Mouse (Mus musculus) intestine, embryonic 14.5 days (tissue): ENCODE results near the gene Socs2. TPM values are rescaled to one million over a fixed set of nuclear protein-coding genes. Genes with fewer than 3 reads are reported as not detected.

Experiments used
- ATAC-seq: fragments of 200-750 bp; cut with Nextera tagmentation; replicated peaks from 2 replicates; pipeline ENCODE4 v1.8.0; 2017; ENCODE audit warnings: low read depth, moderate number of reproducible peaks, moderate TSS enrichment, moderate library complexity; ENCODE audit not compliant: low FRiP score, low TSS enrichment
- DNase-seq: peaks from one replicate; pipeline ENCODE4 v3.0.0-alpha.2; 2018; ENCODE audit warnings: low spot score
- H3K27ac ChIP-seq: fragments of 300-500 bp; sonication (generic); 2 replicates; pipeline ENCODE4 v1.5.1; 2014; ENCODE audit warnings: low read depth, mild to moderate bottlenecking, control low read depth
- H3K27me3 ChIP-seq: fragments of 300-500 bp; sonication (generic); replicated peaks from 2 replicates; pipeline ENCODE4 v1.6.1; 2014; ENCODE audit warnings: low read length, control low read depth; ENCODE audit not compliant: control insufficient read depth, insufficient read depth
- H3K36me3 ChIP-seq: fragments of 300-500 bp; sonication (generic); 2 replicates; pipeline ENCODE4 v1.6.1; 2014; ENCODE audit warnings: low read length, control low read depth; ENCODE audit not compliant: control insufficient read depth, insufficient read depth
- H3K4me1 ChIP-seq: fragments of 300-500 bp; sonication (generic); replicated peaks from 2 replicates; pipeline ENCODE4 v1.6.1; 2014; ENCODE audit warnings: low read length, control low read depth, mixed read lengths; ENCODE audit not compliant: control insufficient read depth, insufficient read depth
- H3K4me2 ChIP-seq: fragments of 300-500 bp; sonication (generic); 2 replicates; pipeline ENCODE4 v1.6.1; 2014; ENCODE audit warnings: low read length
- H3K4me3 ChIP-seq: fragments of 300-500 bp; sonication (generic); 2 replicates; pipeline ENCODE4 v1.5.1; 2014; ENCODE audit warnings: low read depth, low read length, control low read depth, mixed read lengths
- H3K9ac ChIP-seq: fragments of 300-500 bp; sonication (generic); 2 replicates; pipeline ENCODE4 v1.6.1; 2014; ENCODE audit warnings: mild to moderate bottlenecking, low read length
- H3K9me3 ChIP-seq: fragments of 300-500 bp; sonication (generic); 2 replicates; pipeline ENCODE4 v1.6.1; 2016; ENCODE audit warnings: low read length, control low read depth; ENCODE audit not compliant: control insufficient read depth
- WGBS: fragments of 180-500 bp; shearing (Covaris S2); extraction: QIAGEN DNeasy Blood & Tissue Kit; methylation state at CpG from one replicate; pipeline ENCODE4 v1.1.7; 2014; 5-methylcytosine and 5-hydroxymethylcytosine counted together
- polyA plus RNA-seq: library from polyadenylated mRNA; unstranded; fragments of >200 nt; fragmentation: Nextera tagmentation; extraction: Ambion mirVana; gene quantifications from 2 replicates; pipeline ENCODE4 v1.2.1, GENCODE M21; 2014

Gene Socs2
- polyA plus RNA-seq, 1 experiment from 2014 or later, result 52.7 TPM

DNA sequence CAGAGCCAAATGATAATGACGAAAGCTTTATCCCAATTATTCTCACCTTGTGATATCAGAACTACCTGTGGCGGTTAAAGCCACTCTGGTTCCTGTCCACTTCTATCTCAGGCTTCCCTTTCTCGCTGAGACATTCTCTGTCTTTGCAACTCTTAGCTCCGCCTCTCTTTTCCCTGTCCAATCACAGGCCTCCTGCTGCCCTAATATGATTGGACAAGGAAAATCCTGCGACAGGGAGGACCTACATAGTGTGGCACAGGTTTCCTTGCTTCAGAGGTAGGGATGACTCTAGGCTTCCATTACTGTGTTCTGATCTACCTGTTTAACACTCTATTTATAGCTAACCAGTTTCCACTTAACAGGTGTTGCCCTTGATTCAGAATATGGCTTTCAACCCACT is 36.3 kb upstream of the Socs2 start:
- Histone ChIP-seq H3K27ac (no peak overlapping the region), H3K4me2 (no peak overlapping the region), H3K4me3 (no peak overlapping the region), H3K9ac (no peak overlapping the region), H3K36me3 (no peaks in the 10 kb centered on the region), H3K9me3 (no peaks in the 10 kb centered on the region), H3K27me3 (no peaks in the 10 kb centered on the region), H3K4me1 (no peaks in the 10 kb centered on the region)
- WGBS, result 83% methylated on average over 5 of the region's 5 CpGs
- no peak for DNase-seq
- no peak for ATAC-seq

DNA sequence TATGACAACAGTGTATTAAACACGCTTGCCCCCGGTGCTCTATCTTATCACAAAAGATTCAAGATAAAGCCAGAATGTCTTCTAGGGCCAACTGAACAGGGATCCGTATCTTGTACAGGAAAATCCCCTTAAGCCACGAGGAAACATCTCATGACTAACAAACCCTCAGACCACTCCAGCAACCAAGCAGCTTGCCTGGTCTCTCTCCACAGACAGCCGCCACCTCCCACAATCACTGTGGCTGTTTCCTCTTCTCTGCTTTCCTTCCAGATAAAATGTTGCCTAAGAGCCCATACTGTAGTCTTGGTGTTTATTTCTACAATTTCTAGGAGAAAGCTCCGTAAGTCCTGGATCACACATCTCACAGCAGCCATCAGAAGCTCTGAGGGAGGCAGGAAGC is 32.1 kb upstream of the Socs2 start:
- H3K4me1 ChIP-seq, result no peaks in the 10 kb centered on the region
- no peak overlapping the region for H3K4me2 ChIP-seq
- H3K27me3 ChIP-seq, result no peaks in the 10 kb centered on the region
- H3K27ac ChIP-seq, result no peak overlapping the region
- no peak overlapping the region for H3K4me3 ChIP-seq
- DNase-seq, result no peak
- WGBS, result 71% methylated on average over 6 of the region's 6 CpGs
- ATAC-seq, result no peak
- no peaks in the 10 kb centered on the region for H3K9me3 ChIP-seq
- H3K36me3 ChIP-seq, result no peaks in the 10 kb centered on the region
- no peak overlapping the region for H3K9ac ChIP-seq

DNA sequence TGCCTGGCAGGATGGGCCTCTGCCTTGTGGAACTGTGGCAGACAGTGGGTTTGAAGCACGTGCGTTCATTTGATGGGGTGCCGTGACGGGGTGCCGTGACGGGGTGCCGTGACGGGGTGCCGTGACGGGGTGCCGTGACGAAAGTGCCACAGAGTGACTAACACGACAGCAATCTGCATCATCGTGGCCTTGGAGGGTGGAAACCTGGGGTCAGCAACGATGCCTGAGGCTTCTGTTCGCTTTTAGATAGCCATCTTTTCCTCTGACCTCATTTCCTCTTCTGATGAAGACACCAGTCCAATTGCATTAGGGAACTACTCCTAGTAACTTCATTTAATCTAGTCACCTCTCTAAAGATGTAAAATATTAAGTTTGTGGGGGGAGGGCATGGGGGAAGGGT is 31.0 kb upstream of the Socs2 start:
- no peak overlapping the region for H3K9ac ChIP-seq
- WGBS, result 93% methylated on average over 16 of the region's 16 CpGs
- no peak overlapping the region for H3K4me2 ChIP-seq
- H3K4me1 ChIP-seq, result no peaks in the 10 kb centered on the region
- DNase-seq, result no peak
- no peaks in the 10 kb centered on the region for H3K27me3 ChIP-seq
- no peaks in the 10 kb centered on the region for H3K36me3 ChIP-seq
- H3K9me3 ChIP-seq, result no peaks in the 10 kb centered on the region
- no peak overlapping the region for H3K27ac ChIP-seq
- H3K4me3 ChIP-seq, result no peak overlapping the region
- ATAC-seq, result no peak

DNA sequence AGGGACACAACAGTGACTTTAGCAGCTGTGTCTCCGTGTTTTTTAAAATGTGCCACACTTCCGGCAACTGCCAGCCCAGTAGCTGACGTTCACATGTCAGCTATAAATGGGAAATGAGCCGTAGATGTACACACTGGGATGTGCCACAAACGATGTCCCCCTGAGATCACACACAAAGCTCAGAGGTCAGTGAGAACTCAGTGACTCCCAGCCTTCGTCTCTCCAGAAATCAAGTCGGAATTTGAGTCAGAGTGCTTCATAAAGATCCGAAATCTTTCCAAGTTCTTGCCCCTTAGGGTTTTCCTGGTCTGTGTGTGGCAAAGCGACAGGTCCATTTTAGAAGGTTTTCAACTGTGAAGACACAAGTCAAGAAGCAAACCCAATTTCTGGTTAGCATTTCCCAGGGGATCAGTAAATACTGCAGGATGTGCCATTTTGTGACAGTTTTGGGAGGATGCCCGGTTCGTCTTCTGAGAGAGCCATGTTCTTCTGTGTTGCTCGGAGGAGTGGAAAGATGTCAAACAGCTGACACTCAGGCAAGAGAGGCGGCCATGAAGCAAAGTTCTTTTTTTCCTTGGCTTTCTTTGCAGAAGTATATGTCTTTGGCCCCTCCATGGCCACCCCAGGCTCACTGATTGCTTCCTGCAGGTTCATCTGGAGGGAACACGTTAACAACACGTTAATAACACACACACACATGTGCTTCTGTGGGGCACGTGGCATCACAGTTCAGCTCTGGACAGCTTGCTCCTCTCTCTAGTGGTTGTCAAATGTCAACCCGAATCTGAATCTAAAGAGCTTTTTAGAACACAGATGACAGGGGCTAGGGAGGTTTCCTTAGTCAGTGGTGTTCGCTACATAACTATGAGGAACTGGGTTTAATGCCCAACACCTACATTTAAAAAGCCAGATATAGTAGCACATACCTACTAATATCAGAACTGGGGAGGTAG is 28.4 kb upstream of the Socs2 start:
- no peak overlapping the region for H3K4me3 ChIP-seq
- WGBS, result 77% methylated on average over 18 of the region's 18 CpGs
- no peak for ATAC-seq
- no peaks in the 10 kb centered on the region for H3K27me3 ChIP-seq
- no peak overlapping the region for H3K27ac ChIP-seq
- no peak overlapping the region for H3K9ac ChIP-seq
- H3K9me3 ChIP-seq, result no peaks in the 10 kb centered on the region
- no peak overlapping the region for H3K4me2 ChIP-seq
- no peaks in the 10 kb centered on the region for H3K36me3 ChIP-seq
- DNase-seq, result no peak
- no peaks in the 10 kb centered on the region for H3K4me1 ChIP-seq

DNA sequence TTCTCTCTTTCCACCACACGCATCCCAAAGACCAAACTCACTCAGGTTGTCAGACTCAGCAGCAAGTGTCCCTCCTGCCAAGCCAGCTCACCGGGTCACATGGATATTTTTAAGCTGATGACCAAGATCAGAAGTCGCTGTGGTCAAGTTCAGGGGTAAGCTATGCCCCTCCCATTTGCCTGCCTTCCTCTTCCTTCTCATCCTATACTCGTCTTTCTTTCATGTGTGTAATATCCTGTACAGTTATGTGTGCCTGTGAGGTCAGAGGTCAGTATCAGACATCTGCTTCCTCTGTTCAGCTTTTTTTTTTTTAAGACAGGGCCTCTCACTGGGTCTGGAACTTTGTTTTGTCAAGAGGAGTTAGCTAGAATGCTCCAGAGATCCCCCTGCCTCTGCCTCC is 25.4 kb upstream of the Socs2 start:
- ATAC-seq, result no peak
- Histone ChIP-seq H3K4me2 (no peak overlapping the region), H3K4me3 (no peak overlapping the region)

DNA sequence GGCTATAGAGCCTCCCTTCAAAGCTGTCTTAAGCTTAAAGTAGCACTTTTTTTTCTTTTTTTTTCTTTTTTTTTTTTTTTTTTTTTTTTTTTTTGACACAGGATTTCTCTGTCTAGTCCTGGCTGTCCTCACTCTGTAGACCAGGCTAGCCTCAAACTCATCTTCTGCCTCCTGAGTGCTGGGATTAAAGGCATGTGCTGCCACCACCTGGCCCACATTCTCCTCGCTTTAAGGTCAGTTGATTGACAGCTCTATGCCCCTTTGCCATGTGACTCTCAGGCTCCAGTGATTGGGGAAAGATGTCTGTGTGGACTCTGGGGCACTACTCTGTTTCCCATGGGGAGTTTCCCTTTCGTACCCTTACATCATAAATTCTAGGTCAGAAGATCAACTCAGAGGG is 23.6 kb upstream of the Socs2 start:
- Histone ChIP-seq H3K9me3 (no peaks in the 10 kb centered on the region), H3K27ac (no peak overlapping the region), H3K4me1 (no peaks in the 10 kb centered on the region), H3K4me3 (no peak overlapping the region), H3K9ac (no peak overlapping the region), H3K36me3 (no peaks in the 10 kb centered on the region), H3K27me3 (no peaks in the 10 kb centered on the region), H3K4me2 (no peak overlapping the region)
- ATAC-seq, result no peak
- 45% methylated on average over 2 of the region's 2 CpGs for WGBS
- DNase-seq, result no peak

More for the DNA sequence above, 25.4 kb upstream of the Socs2 start:
- no peaks in the 10 kb centered on the region for H3K4me1 ChIP-seq
- H3K36me3 ChIP-seq, result no peaks in the 10 kb centered on the region
- H3K9ac ChIP-seq, result no peak overlapping the region
- H3K27ac ChIP-seq, result no peak overlapping the region
- DNase-seq, result no peak
- H3K27me3 ChIP-seq, result no peaks in the 10 kb centered on the region
- 70% methylated on average over 4 of the region's 4 CpGs for WGBS
- no peaks in the 10 kb centered on the region for H3K9me3 ChIP-seq

DNA sequence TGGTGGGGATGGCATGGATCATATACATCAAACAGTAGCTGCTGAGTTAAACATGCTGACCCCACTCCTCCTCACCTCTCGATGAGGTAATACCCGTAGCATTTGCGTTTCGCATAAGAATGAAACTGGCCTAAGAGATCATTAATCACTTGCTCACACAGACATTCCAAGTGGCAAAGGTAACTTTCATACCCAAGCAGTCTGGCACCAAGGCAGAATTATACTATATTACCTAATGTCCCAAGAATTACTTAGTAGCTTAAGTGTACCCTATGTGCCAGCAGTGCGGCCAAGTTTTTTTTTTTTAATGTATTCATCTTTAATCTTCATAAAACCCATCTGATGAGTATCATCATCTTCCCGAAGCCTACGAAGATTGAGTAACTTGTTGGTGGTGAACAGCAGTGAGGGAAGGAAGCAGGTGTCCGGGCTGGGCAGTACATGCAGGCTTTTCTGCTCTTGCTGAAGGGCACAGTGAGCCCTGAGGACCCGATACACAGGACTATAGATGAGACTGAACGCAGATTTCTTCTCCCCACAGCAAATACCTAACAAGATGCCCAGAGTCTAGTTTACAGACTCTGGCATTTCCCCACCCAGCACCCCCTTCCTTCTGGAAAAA is 22.8 kb upstream of the Socs2 start:
- Histone ChIP-seq H3K4me2 (no peak overlapping the region), H3K36me3 (no peaks in the 10 kb centered on the region), H3K4me1 (no peaks in the 10 kb centered on the region), H3K27me3 (no peaks in the 10 kb centered on the region), H3K27ac (no peak overlapping the region), H3K9ac (no peak overlapping the region), H3K9me3 (no peaks in the 10 kb centered on the region), H3K4me3 (no peak overlapping the region)
- ATAC-seq (no peak), DNase-seq (no peak)
- 83% methylated on average over 10 of the region's 10 CpGs for WGBS

DNA sequence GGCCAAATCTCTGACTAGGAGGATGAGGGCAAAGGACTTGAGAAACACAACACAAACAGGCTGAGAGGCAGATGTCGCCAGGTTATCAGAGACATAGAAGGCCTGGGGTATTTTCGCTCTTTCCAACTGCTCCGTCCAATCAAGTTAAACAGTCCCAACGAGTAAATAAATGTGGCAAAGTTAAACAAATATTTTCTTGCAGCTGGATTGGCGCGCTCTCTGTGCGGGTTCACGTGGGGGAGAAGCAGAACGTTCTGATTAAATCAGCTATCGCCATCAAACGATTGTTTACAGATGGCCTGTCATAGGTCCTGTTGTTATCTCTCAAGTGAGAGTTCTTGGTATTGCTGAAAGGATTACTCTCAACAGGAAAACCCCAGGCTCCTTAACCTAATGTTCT is 22.0 kb upstream of the Socs2 start:
- Histone ChIP-seq H3K4me3 (no peak overlapping the region), H3K36me3 (no peaks in the 10 kb centered on the region), H3K4me1 (no peaks in the 10 kb centered on the region), H3K4me2 (no peak overlapping the region), H3K27me3 (no peaks in the 10 kb centered on the region), H3K9me3 (no peaks in the 10 kb centered on the region), H3K27ac (no peak overlapping the region), H3K9ac (no peak overlapping the region)
- DNase-seq (no peak), ATAC-seq (no peak)
- WGBS, result 29% methylated on average over 11 of the region's 11 CpGs

DNA sequence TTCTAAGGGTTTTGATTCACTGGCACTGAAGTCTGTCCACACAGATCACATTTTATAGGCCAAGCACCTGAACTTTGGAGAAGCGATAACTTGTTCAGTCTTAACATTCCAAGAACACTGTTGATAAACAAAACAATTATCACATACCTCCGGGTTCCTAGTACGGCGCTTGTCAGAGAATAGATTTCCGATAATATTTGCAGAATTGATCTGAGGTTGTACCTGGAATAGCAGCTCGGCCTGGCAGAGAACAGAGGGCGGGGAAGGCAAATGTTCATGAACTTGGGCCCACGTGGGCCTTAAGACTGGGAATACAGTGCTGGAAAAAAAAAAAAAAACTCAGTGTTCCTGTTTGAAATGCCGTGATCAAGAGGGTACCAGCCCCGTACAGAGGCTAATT is 13.3 kb upstream of the Socs2 start:
- no peak for ATAC-seq
- WGBS, result 79% methylated on average over 10 of the region's 10 CpGs

More for the DNA sequence above, 13.3 kb upstream of the Socs2 start:
- no peak for DNase-seq
- Histone ChIP-seq H3K4me1 (no peaks in the 10 kb centered on the region), H3K27me3 (no peaks in the 10 kb centered on the region), H3K27ac (no peak overlapping the region), H3K4me3 (no peak overlapping the region), H3K36me3 (no peaks in the 10 kb centered on the region), H3K9me3 (no peaks in the 10 kb centered on the region), H3K4me2 (no peak overlapping the region), H3K9ac (no peak overlapping the region)
